Mouse (Mus musculus): ENCODE results near the gene Gm10300.

- TF ChIP-seq CTCF (IDR thresholded peaks at IDR 0.05; ENCODE audit: extremely low read depth, insufficient read depth, insufficient read length, insufficient replicate concordance): no peak
- TF ChIP-seq POLR2A (IDR thresholded peaks at IDR 0.05; ENCODE audit: low read depth, low read length): no peak
Observed at GRCm38 (mm10) chr4:132116315-132116714, 41.8 kb downstream of the Gm10300 start.
